Mouse (Mus musculus): ENCODE data around the gene Srcap. TPM values are rescaled to one million over a fixed set of nuclear protein-coding genes. Genes with fewer than 3 reads are reported as not detected.
A peak's percentile ranks its signal among the peaks of the same experiment; 100 is the strongest.
"Not testable (repeated sequence)": the region's sequence is repeated elsewhere in the genome, so short reads cannot be mapped to it uniquely, and the experiment has no call there.

Srcap gene
- polyA plus RNA-seq (2014; fragmentation: Nextera tagmentation; extraction: Ambion mirVana) = 25.3 and 43.6 TPM in 2 replicates

DNA sequence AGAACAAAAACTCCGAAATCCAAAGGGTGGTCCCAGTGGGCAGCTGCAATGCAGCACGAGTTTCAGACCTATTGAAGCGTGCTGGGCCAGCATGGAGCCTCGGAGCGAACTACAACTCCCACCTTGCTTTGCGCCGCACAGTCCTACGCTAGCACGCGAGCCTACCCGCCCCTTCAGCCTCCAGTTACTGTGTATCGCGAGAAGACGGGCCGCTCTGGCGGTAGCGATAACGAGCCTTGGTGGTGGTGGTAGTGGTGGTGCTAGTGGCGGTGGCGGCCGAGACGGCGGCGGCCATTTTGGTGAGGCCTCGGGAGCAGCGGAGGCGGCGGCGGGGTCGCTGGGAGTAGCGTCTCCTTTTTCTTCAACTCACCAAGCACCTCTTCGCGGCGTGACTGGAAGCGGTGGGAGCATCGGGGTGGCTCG is at the start of gene Srcap:
Srcap (plus strand) TSS at position 176 of the 423 bp plus-strand sequence.
- peak within 1 kb of the TSS; percentile 61 for H3K4me2 ChIP-seq (ENCODE audit: low read length)
- H3K4me1 ChIP-seq (ENCODE audit: control insufficient read depth, insufficient read depth, low read length) = peaks cover 14% of the 10 kb centered on the region; the same call in 1 of the 2 replicates
- peak within 1 kb of the TSS; percentile 88 for H3K9ac ChIP-seq (ENCODE audit: low read length)
- H3K36me3 ChIP-seq (ENCODE audit: control insufficient read depth, insufficient read depth, low read length) = peaks cover 28% of the 10 kb centered on the region
- H3K27ac ChIP-seq (ENCODE audit: low read depth, low read length) = peak within 1 kb of the TSS; percentile 98
- no peaks in the 10 kb centered on the region for H3K9me3 ChIP-seq (replicated peaks; ENCODE audit: control insufficient read depth, low read length)
- peak within 1 kb of the TSS; percentile 75 for H3K4me3 ChIP-seq (ENCODE audit: low read depth, low read length)
- DNase-seq (ENCODE audit: low spot score) (peak; percentile 99), ATAC-seq (peak; percentile 98)
- WGBS = under 1% methylated on average over 37 of the region's 37 CpGs
- no peaks in the 10 kb centered on the region for H3K27me3 ChIP-seq (replicated peaks; ENCODE audit: control insufficient read depth, insufficient read depth, low read length)

DNA sequence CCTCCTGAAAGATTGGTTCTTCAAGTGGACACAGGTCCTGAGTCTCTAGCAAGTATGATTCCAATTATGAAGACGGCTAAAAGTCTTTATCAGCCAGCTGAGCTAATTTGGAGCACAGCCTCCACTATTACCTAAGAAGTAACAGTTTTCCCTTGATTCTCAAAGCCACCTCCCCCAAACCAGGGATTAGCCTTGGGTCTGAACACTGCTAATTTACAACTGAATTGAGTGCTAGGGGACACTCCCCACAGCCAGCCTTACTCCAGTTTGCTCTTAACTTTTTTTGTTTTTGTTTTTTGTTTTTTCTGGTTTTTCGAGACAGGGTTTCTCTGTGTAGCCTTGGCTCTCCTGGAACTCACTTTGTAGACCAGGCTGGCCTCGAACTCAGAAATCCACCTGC is 46.6 kb upstream of the Srcap start:
- no peak for DNase-seq (ENCODE audit: low spot score)
- peaks cover 40% of the 10 kb centered on the region for H3K36me3 ChIP-seq (ENCODE audit: control insufficient read depth, insufficient read depth, low read length)
- 92% methylated on average over 3 of the region's 3 CpGs for WGBS

DNA sequence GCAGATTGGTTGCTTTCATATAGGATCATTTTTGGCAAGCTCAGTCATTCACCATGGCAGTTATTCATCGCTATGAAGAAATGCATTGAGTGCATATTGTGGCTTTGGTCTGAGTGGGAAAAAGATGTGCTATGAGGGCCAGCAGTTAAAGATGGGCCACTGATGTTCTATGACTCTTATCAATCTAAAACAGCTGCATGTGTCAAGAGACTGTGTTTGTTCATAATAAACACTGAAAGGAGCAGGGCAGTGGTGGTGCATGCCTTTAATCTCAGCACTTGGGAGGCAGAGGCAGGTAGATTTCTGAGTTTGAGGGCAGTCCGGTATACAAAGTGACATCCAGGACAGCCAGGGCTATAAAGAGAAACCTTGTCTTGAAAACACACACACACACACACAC is 46.1 kb upstream of the Srcap start:
- H3K4me2 ChIP-seq (ENCODE audit: low read length); H3K27ac ChIP-seq (ENCODE audit: low read depth, low read length); H3K4me1 ChIP-seq (ENCODE audit: control insufficient read depth, insufficient read depth, low read length); H3K9ac ChIP-seq (ENCODE audit: low read length); H3K27me3 ChIP-seq (replicated peaks; ENCODE audit: control insufficient read depth, insufficient read depth, low read length); H3K9me3 ChIP-seq (replicated peaks; ENCODE audit: control insufficient read depth, low read length); ATAC-seq; DNase-seq (ENCODE audit: low spot score); H3K4me3 ChIP-seq (ENCODE audit: low read depth, low read length): not testable (repeated sequence)
- H3K36me3 ChIP-seq (ENCODE audit: control insufficient read depth, insufficient read depth, low read length) = peaks cover 35% of the 10 kb centered on the region
- 98% methylated on average over 2 of the region's 2 CpGs for WGBS

More for the DNA sequence above, 46.6 kb upstream of the Srcap start:
- Histone ChIP-seq H3K4me3 (ENCODE audit: low read depth, low read length) (no peak overlapping the region), H3K27me3 (replicated peaks; ENCODE audit: control insufficient read depth, insufficient read depth, low read length) (no peaks in the 10 kb centered on the region), H3K9ac (ENCODE audit: low read length) (no peak overlapping the region), H3K4me2 (ENCODE audit: low read length) (no peak overlapping the region), H3K27ac (ENCODE audit: low read depth, low read length) (no peak overlapping the region), H3K9me3 (replicated peaks; ENCODE audit: control insufficient read depth, low read length) (no peaks in the 10 kb centered on the region), H3K4me1 (ENCODE audit: control insufficient read depth, insufficient read depth, low read length) (peaks cover 10% of the 10 kb centered on the region)
- ATAC-seq = no peak

DNA sequence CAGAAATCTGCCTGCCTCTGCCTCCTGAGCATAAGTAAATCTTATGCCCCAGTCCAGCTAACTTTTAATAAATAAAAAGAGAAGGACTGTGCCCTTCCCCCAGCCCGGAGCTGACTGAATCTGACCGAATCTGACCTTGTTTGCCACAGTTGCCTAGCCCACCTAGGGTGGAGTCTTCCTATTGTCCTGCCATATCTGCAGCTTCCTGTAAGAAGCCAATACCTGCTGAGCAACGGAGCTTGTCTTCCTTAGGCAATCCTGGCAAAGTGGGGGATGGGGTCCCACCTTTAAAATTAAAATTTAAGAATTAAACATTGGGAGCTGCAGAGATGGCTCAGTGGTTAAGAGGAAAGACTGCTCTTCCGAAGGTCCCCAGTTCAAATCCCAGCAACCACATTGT is 45.2 kb upstream of the Srcap start:
- peaks cover 26% of the 10 kb centered on the region for H3K36me3 ChIP-seq (ENCODE audit: control insufficient read depth, insufficient read depth, low read length)
- H3K4me2 ChIP-seq (ENCODE audit: low read length) = no peak overlapping the region
- WGBS = 96% methylated on average over 4 of the region's 4 CpGs
- no peaks in the 10 kb centered on the region for H3K9me3 ChIP-seq (replicated peaks; ENCODE audit: control insufficient read depth, low read length)
- ATAC-seq = no peak
- no peak overlapping the region for H3K9ac ChIP-seq (ENCODE audit: low read length)
- no peaks in the 10 kb centered on the region for H3K27me3 ChIP-seq (replicated peaks; ENCODE audit: control insufficient read depth, insufficient read depth, low read length)
- H3K27ac ChIP-seq (ENCODE audit: low read depth, low read length) = no peak overlapping the region
- peaks cover 10% of the 10 kb centered on the region for H3K4me1 ChIP-seq (ENCODE audit: control insufficient read depth, insufficient read depth, low read length)
- H3K4me3 ChIP-seq (ENCODE audit: low read depth, low read length) = no peak overlapping the region
- no peak for DNase-seq (ENCODE audit: low spot score)

DNA sequence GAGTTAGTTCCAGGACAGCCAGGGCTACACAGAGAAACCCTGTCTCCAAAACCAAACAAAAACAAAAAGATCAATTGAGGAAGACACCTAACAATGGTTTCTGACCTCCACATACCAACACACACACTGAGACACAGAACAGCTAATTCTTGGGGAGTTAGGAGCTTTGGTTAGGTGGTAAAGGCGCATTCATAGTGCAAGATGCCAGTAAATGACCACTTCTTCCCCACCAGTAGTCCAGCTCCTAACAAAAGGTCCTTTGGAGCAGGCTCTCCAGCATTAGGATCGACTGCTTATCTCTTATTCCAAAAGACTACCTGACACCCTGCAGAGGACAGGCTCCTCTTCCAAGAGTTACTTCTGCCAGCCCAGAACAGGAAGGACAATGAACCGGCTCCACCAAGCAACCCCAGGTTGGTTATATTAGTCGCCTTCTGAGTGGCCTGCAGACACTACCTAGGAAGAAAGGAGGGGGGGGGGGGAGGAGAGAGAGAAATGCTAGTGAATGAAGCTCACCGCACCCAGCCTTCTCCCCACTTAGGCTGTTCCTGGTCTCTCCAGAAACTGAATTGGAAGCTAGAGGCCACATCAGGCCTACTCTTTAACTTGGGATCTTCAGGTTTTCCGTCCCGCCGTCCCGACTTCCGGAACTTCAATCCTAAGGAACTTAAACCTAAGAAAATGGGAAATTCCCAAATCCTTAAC is 41.6 kb upstream of the Srcap start:
- Histone ChIP-seq H3K36me3 (ENCODE audit: control insufficient read depth, insufficient read depth, low read length) (peaks cover 42% of the 10 kb centered on the region), H3K4me2 (ENCODE audit: low read length) (peak overlapping the region; percentile 55), H3K9ac (ENCODE audit: low read length) (peak overlapping the region; percentile 83), H3K27ac (ENCODE audit: low read depth, low read length) (peak overlapping the region; percentile 94), H3K27me3 (replicated peaks; ENCODE audit: control insufficient read depth, insufficient read depth, low read length) (no peaks in the 10 kb centered on the region), H3K4me3 (ENCODE audit: low read depth, low read length) (peak overlapping the region; percentile 63), H3K9me3 (replicated peaks; ENCODE audit: control insufficient read depth, low read length) (no peaks in the 10 kb centered on the region), H3K4me1 (ENCODE audit: control insufficient read depth, insufficient read depth, low read length) (peaks cover 16% of the 10 kb centered on the region)
- ATAC-seq = peak; percentile 11; the same call in 1 of the 2 replicates
- no peak for DNase-seq (ENCODE audit: low spot score)
- WGBS = 5% methylated on average over 10 of the region's 10 CpGs

DNA sequence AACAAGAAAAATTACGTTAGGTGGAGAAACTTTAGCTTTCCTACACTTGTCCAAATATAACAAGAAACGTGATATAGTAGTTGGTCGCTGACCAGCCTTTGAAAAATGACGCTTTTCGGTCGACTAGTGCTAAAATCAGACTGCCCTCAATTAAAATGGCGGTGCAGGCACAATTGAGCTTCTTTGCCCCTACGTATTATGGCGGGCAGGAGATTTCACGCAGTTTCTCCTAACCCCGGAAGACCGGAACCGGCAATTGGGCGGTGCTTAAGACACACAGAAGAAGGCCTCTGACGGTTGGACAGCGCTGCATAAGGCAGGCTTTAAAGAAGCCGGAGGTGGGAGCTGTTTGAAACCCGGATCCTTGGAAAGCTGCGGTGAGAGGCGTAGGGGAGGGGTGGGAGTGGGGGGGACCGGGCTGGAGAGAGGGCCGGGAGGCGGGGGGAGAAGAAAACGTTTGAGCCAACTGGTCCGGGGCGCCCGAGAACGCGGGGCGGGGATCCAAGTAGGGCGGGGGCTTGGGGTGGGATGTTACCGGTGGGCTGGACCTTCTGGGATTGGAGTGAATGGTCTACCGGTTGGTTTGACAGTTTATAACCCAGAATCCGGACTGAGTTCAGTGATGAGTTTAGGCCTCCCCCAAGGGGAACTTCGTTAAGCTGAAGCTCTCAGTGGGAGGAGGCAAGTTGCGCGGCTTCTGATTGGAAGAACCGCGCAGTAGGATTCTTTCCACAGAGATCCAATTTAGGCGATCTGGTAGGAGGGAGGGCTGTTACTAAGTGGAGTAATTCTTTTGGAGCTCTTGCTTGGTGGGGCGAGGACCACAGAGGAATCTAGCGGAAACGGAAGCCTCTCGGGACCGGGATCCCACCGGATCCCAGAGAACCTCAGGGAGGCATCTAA is 40.8 kb upstream of the Srcap start:
- H3K9ac ChIP-seq (ENCODE audit: low read length) = peak overlapping the region; percentile 83
- peaks cover 16% of the 10 kb centered on the region for H3K4me1 ChIP-seq (ENCODE audit: control insufficient read depth, insufficient read depth, low read length)
- DNase-seq (ENCODE audit: low spot score) (peak; percentile 99), ATAC-seq (peak; percentile 94)
- peak overlapping the region; percentile 94 for H3K27ac ChIP-seq (ENCODE audit: low read depth, low read length)
- 1% methylated on average over 44 of the region's 46 CpGs for WGBS
- no peaks in the 10 kb centered on the region for H3K9me3 ChIP-seq (replicated peaks; ENCODE audit: control insufficient read depth, low read length)
- peaks cover 45% of the 10 kb centered on the region for H3K36me3 ChIP-seq (ENCODE audit: control insufficient read depth, insufficient read depth, low read length)
- H3K27me3 ChIP-seq (replicated peaks; ENCODE audit: control insufficient read depth, insufficient read depth, low read length) = no peaks in the 10 kb centered on the region
- H3K4me2 ChIP-seq (ENCODE audit: low read length) = peak overlapping the region; percentile 55
- peak overlapping the region; percentile 63 for H3K4me3 ChIP-seq (ENCODE audit: low read depth, low read length)

DNA sequence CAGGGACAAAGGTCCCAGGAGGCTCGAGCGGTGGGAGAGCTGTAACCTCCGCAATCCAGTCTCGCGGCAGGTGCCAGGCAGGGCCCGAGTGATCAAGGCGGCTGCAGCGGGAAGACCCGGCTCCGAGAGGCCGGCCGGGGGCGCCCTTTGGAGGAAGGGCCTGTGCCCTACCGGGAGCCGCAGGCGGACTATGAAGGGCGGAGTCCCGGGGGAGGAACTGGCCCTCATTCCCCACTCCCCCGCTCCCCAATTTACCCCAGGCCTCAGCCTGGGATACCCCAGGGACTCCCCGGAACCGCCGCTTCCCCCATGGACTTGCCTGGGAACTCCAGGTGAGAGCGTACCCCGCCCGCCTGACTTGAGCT is 40.2 kb upstream of the Srcap start:
- 1% methylated on average over 24 of the region's 25 CpGs for WGBS
- H3K4me2 ChIP-seq (ENCODE audit: low read length) = peak overlapping the region; percentile 55
- DNase-seq (ENCODE audit: low spot score) = no peak
- peak overlapping the region; percentile 63 for H3K4me3 ChIP-seq (ENCODE audit: low read depth, low read length)
- peak overlapping the region; percentile 83 for H3K9ac ChIP-seq (ENCODE audit: low read length)
- no peaks in the 10 kb centered on the region for H3K9me3 ChIP-seq (replicated peaks; ENCODE audit: control insufficient read depth, low read length)
- no peaks in the 10 kb centered on the region for H3K27me3 ChIP-seq (replicated peaks; ENCODE audit: control insufficient read depth, insufficient read depth, low read length)
- peaks cover 48% of the 10 kb centered on the region for H3K36me3 ChIP-seq (ENCODE audit: control insufficient read depth, insufficient read depth, low read length)
- H3K4me1 ChIP-seq (ENCODE audit: control insufficient read depth, insufficient read depth, low read length) = peaks cover 16% of the 10 kb centered on the region
- peak; percentile 16 for ATAC-seq
- H3K27ac ChIP-seq (ENCODE audit: low read depth, low read length) = peak overlapping the region; percentile 94

DNA sequence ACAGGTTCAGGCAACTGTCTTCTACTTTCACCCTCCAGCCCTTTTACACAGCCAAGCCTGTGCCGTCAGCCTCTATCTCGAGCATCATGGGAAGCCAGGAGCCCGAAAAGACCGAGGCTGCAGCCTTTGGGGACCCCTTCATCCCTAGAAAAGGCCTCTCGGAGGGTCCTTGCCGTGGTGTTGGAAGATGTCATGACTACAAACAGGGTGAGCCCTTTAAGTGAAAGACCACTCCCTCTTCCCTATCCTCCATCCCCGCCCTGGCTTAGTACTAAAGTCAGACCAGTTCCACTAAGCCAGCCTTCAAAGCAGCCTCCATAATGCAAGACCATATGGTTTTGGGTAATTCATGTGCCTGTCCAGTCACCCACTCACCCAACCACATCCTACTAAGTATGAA is 39.7 kb upstream of the Srcap start:
- no peak for ATAC-seq
- H3K27me3 ChIP-seq (replicated peaks; ENCODE audit: control insufficient read depth, insufficient read depth, low read length) = no peaks in the 10 kb centered on the region
- peak overlapping the region; percentile 63 for H3K4me3 ChIP-seq (ENCODE audit: low read depth, low read length)
- peak overlapping the region; percentile 55 for H3K4me2 ChIP-seq (ENCODE audit: low read length)
- H3K27ac ChIP-seq (ENCODE audit: low read depth, low read length) = peak overlapping the region; percentile 94
- peaks cover 19% of the 10 kb centered on the region for H3K4me1 ChIP-seq (ENCODE audit: control insufficient read depth, insufficient read depth, low read length)
- H3K36me3 ChIP-seq (ENCODE audit: control insufficient read depth, insufficient read depth, low read length) = peaks cover 48% of the 10 kb centered on the region
- under 1% methylated on average over 7 of the region's 7 CpGs for WGBS
- H3K9me3 ChIP-seq (replicated peaks; ENCODE audit: control insufficient read depth, low read length) = no peaks in the 10 kb centered on the region
- DNase-seq (ENCODE audit: low spot score) = no peak
- peak overlapping the region; percentile 83 for H3K9ac ChIP-seq (ENCODE audit: low read length)
